Mouse (Mus musculus) neural tube, embryonic 12.5 days (tissue): ENCODE data around the gene Erbb2. TPM values are rescaled to one million over a fixed set of nuclear protein-coding genes. Genes with fewer than 3 reads are reported as not detected.

Experiments used
- ATAC-seq: fragments of 200-750 bp; cut with Nextera tagmentation; 2 replicates; pipeline ENCODE4 v1.8.0; 2017; ENCODE audit warnings: low read depth, mild to moderate bottlenecking, moderate TSS enrichment, moderate library complexity; ENCODE audit not compliant: low FRiP score
- H3K27ac ChIP-seq: fragments of 300-500 bp; sonication (generic); 2 replicates; pipeline ENCODE4 v1.5.1; 2016
- H3K27me3 ChIP-seq: fragments of 300-500 bp; sonication (generic); replicated peaks from 2 replicates; pipeline ENCODE4 v1.6.1; 2016; ENCODE audit warnings: mild to moderate bottlenecking
- H3K36me3 ChIP-seq: fragments of 300-500 bp; sonication (generic); 2 replicates; pipeline ENCODE4 v1.6.1; 2016; ENCODE audit warnings: mild to moderate bottlenecking
- H3K4me1 ChIP-seq: fragments of 300-500 bp; sonication (generic); 2 replicates; pipeline ENCODE4 v1.6.1; 2016
- H3K4me2 ChIP-seq: fragments of 300-500 bp; sonication (generic); replicated peaks from 2 replicates; pipeline ENCODE4 v1.6.1; 2016; ENCODE audit warnings: mild to moderate bottlenecking
- H3K4me3 ChIP-seq: fragments of 300-500 bp; sonication (generic); 2 replicates; pipeline ENCODE4 v1.5.1; 2016
- H3K9ac ChIP-seq: fragments of 300-500 bp; sonication (generic); 2 replicates; pipeline ENCODE4 v1.6.1; 2016; ENCODE audit warnings: mild to moderate bottlenecking
- H3K9me3 ChIP-seq: fragments of 300-500 bp; sonication (generic); 2 replicates; pipeline ENCODE4 v1.6.1; 2016; ENCODE audit warnings: mild to moderate bottlenecking
- WGBS: fragments of 180-500 bp; shearing (Covaris S2); methylation state at CpG from one replicate; pipeline ENCODE4 v1.1.7; 2016; 5-methylcytosine and 5-hydroxymethylcytosine counted together
- polyA plus RNA-seq: library from polyadenylated mRNA; unstranded; fragments of >200 nt; fragmentation: Nextera tagmentation; extraction: Ambion mirVana; gene quantifications from 2 replicates; pipeline ENCODE4 v1.2.1, GENCODE M21; 2016

The Erbb2 gene
- polyA plus RNA-seq, 1 experiment from 2014 or later = 17.5 TPM

DNA sequence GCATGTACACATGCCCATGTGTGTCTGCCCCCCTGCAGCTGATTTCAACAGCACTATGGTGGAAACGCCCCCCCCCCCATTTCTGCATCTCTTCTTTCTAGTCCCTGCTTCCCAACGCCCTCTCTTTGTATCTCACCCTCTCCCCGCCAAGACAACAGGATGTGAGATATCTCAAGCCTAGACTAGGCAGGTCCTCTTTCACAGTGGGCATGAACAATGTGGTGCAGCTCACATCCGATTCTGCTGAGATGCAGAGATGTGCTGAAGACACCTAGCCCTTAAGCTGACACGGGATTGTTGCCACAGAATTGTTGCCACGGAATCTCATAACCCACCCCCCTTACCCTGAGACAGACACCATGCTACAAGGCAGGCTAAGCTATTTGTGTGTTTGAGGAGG is 52.2 kb downstream of the Erbb2 start:
- Histone ChIP-seq H3K9me3 (no peaks in the 10 kb centered on the region), H3K27ac (no peak overlapping the region), H3K4me3 (no peak overlapping the region), H3K27me3 (peaks cover 21% of the 10 kb centered on the region), H3K4me2 (no peak overlapping the region), H3K36me3 (no peaks in the 10 kb centered on the region), H3K4me1 (no peaks in the 10 kb centered on the region), H3K9ac (no peak overlapping the region)
- ATAC-seq = no peak
- WGBS = 82% methylated on average over 6 of the region's 6 CpGs

DNA sequence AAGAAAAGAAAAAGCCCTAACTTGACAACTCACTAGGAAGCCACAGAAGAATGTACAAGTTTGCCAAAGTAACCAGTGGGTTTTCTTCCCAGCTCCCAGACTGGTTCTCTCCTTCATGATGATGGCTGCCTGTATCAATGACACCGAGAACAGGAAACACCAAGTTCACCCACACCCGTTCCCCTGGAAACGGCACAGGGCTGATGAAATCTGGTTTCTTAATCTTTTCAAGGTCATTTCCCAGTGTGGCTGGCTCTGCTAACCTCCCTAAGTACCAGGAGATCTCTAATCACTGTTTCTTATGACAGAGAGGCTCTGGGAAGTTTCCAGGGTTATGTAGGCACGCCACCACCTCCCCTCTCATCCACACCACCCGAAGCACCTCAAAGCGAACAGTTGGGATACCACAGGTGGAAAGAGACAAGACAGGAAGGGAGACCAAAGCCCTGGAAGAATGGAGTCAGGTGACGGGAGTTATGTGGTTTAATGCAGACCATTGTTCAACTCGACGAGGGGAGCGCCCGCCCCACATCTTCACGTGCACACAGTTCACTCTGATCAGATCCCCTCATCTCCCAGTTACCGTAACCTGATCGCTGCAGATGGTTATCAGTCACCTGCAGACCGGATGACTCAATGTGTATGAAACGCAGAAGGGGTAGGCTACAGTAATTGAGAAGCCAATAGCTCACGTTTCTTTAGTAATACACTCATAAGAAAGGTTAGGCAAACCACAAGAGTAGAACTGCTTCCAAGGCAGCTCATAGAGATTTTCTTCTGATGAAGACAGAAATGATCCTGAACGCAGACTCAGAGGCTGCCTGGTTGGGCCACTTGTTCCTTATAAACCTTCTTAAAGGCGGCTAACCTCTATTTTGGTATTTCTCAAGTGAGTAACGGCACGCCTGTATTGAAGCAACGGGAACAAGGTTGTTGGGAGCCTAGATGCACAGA is 57.8 kb downstream of the Erbb2 start:
- no peak overlapping the region for H3K4me3 ChIP-seq
- H3K27ac ChIP-seq = no peak overlapping the region
- 84% methylated on average over 22 of the region's 22 CpGs for WGBS
- H3K4me2 ChIP-seq = no peak overlapping the region
- H3K9me3 ChIP-seq = no peaks in the 10 kb centered on the region
- H3K27me3 ChIP-seq = no peaks in the 10 kb centered on the region
- H3K9ac ChIP-seq = no peak overlapping the region
- no peaks in the 10 kb centered on the region for H3K36me3 ChIP-seq
- H3K4me1 ChIP-seq = no peaks in the 10 kb centered on the region
- no peak for ATAC-seq

DNA sequence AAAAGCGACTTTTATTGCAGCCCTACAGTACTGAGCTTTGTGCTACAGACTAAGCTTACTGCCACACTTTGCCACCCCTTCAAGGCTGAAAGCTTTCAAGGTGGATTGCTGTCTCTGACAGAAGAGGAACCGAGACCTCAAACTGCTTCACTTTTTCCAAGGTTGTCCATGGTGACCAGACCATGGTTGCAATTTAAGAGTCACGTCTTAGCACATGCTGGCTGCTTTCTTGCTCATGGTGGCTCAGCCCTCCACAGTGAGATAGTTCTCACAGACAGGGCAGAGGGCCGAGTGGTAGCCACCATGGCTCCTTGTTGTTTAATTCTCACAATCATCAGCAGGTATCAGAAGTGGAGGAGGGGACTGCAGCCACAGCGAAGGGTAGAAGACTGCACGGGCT is 58.5 kb downstream of the Erbb2 start:
- Histone ChIP-seq H3K4me3 (no peak overlapping the region), H3K4me1 (no peaks in the 10 kb centered on the region), H3K9me3 (no peaks in the 10 kb centered on the region), H3K4me2 (no peak overlapping the region), H3K36me3 (no peaks in the 10 kb centered on the region), H3K27ac (no peak overlapping the region), H3K27me3 (no peaks in the 10 kb centered on the region), H3K9ac (no peak overlapping the region)
- ATAC-seq = no peak
- 80% methylated on average over 6 of the region's 6 CpGs for WGBS

DNA sequence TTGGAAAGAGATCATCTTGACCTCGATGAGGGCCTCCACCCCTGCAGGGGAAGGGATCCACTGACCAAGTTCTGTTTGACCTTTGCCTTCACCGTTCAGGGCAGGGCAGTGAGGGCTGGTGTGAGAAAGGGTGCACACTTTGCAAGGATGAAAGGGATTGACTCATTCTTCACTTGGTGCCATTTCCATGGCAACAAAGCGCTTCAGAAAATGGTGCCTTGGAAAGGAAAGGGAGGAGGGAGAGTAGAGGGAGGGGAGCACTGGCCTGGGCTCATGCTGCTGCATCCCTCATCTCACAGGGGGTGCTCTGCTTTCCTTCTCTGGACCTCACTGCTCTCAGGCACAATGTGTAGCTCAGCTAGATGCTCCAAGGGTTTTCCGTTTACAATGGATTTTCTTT is 60.4 kb downstream of the Erbb2 start:
- Histone ChIP-seq H3K27me3 (no peaks in the 10 kb centered on the region), H3K4me3 (no peak overlapping the region), H3K36me3 (no peaks in the 10 kb centered on the region), H3K9me3 (no peaks in the 10 kb centered on the region), H3K4me1 (no peaks in the 10 kb centered on the region), H3K27ac (no peak overlapping the region), H3K9ac (no peak overlapping the region), H3K4me2 (no peak overlapping the region)
- 35% methylated on average over 4 of the region's 4 CpGs for WGBS
- no peak for ATAC-seq

DNA sequence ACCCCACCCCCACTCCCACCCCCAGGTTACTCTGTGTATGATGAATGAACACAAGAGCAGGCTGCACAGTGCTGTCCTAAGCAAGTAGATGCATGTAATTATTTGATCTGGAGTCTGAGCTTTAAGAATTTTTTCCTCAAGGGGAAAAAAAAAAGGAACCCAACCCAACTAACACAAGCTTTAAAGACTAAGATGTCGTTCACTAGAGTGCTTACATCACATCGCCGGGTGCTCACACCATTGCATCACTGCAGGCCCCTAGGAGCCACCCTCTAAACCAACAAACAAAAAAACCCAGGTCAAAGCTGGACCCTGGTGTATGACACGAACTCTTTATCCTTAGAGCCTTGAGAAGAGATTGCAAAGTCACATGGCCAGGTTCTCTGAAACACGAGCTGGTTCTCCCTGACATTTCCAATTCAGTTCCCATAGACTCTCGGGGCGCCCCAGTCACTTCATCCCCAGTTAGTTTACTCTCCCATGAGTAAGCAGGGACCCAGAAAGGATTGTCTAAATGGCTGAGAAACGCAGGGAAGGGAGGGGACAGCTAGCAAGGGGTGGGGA is 61.7 kb downstream of the Erbb2 start:
- H3K9me3 ChIP-seq = no peaks in the 10 kb centered on the region
- ATAC-seq = no peak
- H3K4me3 ChIP-seq = no peak overlapping the region
- H3K4me2 ChIP-seq = no peak overlapping the region
- no peaks in the 10 kb centered on the region for H3K4me1 ChIP-seq
- WGBS = 71% methylated on average over 8 of the region's 8 CpGs
- H3K36me3 ChIP-seq = no peaks in the 10 kb centered on the region
- no peak overlapping the region for H3K27ac ChIP-seq
- H3K27me3 ChIP-seq = no peaks in the 10 kb centered on the region
- H3K9ac ChIP-seq = no peak overlapping the region

DNA sequence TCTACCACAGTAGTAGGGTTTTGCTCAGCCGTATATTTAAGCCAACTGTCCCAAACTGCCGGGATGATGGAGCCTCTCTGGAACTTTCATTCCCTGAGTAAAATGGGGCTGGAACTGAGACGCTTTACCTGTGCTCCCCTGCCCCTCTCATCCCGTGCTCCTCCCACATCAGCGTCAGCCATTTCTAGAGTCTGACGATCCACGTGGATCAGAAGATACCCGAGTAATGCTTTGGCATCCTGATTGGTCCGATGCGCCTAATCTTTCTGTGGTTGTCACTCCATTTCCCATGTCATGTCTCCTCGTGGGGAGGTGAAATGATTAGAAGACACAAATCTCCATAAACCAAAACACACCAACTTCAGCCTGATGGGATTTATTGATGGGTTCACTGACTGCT is 62.7 kb downstream of the Erbb2 start:
- no peaks in the 10 kb centered on the region for H3K4me1 ChIP-seq
- H3K27ac ChIP-seq = no peak overlapping the region
- H3K9ac ChIP-seq = no peak overlapping the region
- WGBS = 89% methylated on average over 11 of the region's 11 CpGs
- no peak for ATAC-seq
- H3K4me2 ChIP-seq = no peak overlapping the region
- H3K4me3 ChIP-seq = no peak overlapping the region
- no peaks in the 10 kb centered on the region for H3K27me3 ChIP-seq
- no peaks in the 10 kb centered on the region for H3K9me3 ChIP-seq
- H3K36me3 ChIP-seq = no peaks in the 10 kb centered on the region

DNA sequence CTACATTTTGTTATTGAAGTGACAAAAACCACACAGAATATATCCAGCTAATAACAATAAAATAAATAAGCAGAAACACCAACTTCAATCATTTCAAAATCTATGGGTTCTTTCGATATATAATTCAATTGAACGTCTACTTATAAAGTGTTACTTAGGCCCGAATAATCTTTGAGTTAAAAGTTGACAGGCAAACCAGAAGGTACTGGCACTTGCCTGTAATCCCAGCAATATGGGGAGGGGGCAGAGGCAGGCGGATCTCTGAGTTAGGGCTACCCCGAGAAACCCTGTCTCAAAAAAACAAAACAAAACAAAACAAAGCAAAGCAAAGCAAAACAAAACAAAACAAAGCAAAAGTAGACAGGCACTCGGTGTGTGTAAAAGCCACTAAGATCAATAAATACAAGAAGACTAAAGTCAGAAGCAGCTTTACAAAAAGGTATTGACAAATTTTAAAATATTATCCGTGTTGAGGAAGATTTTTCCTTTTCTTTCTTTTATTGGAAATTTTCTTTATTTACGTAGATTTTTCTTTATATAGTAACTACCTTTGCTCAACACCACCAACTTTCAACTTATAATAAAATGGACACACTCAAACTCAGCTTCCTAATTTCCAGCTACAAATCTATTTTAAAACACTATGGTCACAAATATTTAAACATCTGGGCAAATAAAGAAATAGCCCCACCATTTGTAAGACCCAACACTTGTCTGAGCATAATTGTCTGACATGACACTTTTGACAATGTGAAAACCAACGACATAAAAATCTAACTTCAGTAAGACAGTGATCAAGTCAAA is 63.6 kb downstream of the Erbb2 start:
- Histone ChIP-seq H3K27ac (no peak overlapping the region), H3K9me3 (no peaks in the 10 kb centered on the region), H3K4me2 (no peak overlapping the region), H3K36me3 (no peaks in the 10 kb centered on the region), H3K9ac (no peak overlapping the region), H3K27me3 (no peaks in the 10 kb centered on the region), H3K4me3 (no peak overlapping the region), H3K4me1 (no peaks in the 10 kb centered on the region)
- 90% methylated on average over 9 of the region's 9 CpGs for WGBS
- no peak for ATAC-seq

DNA sequence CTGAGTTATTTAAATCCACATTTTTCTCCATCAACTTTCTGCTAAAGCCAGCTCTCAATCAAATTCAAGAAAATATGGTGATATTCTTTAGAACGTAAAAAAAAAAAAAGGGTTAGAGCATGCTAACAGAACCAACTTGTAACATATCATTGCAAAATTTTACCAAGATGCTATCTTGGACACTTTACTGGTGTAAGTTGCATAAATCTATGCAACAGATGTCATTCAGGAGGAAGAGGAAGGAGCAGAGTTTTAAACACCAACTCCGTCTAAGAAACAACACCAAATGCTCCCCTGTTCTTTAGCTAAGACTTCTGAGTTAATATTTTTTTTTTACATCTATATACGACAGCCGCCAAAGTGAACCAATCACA is 64.2 kb downstream of the Erbb2 start:
- Histone ChIP-seq H3K4me3 (no peak overlapping the region), H3K9me3 (no peaks in the 10 kb centered on the region), H3K9ac (no peak overlapping the region), H3K4me2 (no peak overlapping the region), H3K27me3 (no peaks in the 10 kb centered on the region), H3K27ac (no peak overlapping the region), H3K4me1 (no peaks in the 10 kb centered on the region), H3K36me3 (no peaks in the 10 kb centered on the region)
- WGBS = 88% methylated on average over 4 of the region's 4 CpGs
- no peak for ATAC-seq

DNA sequence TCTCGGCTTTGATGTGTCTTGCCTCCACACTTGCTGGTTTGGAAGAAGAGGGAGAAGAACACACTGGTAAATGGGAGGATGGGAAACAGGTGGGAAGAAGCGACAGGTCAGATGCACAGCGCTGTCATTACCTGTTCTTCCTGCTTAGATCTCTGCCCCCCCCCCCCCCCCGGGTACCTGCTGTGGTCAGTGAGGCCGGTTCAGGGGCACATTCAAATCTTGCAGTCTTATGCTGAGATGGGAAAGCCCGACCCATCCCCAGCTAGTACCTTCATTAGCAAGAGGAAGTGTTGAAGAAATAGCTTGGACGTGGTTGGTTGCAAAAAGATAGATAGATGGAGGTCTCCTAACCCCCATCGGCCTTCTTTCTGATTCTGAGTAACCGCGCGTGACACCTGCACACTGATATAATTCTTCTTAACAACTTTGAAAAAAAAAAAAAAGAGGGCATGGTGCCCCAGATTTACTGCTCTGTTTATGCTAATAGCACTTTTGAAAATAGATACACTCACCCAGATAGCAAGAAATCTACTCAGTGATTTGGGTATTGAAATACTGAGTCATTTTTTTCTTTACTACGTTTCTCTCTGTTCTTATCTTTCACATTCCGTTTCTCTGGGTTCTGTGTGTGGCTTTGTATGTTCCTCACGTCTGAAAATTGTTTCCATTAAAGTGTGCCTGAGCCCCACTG is 64.9 kb downstream of the Erbb2 start:
- H3K4me2 ChIP-seq = no peak overlapping the region

DNA sequence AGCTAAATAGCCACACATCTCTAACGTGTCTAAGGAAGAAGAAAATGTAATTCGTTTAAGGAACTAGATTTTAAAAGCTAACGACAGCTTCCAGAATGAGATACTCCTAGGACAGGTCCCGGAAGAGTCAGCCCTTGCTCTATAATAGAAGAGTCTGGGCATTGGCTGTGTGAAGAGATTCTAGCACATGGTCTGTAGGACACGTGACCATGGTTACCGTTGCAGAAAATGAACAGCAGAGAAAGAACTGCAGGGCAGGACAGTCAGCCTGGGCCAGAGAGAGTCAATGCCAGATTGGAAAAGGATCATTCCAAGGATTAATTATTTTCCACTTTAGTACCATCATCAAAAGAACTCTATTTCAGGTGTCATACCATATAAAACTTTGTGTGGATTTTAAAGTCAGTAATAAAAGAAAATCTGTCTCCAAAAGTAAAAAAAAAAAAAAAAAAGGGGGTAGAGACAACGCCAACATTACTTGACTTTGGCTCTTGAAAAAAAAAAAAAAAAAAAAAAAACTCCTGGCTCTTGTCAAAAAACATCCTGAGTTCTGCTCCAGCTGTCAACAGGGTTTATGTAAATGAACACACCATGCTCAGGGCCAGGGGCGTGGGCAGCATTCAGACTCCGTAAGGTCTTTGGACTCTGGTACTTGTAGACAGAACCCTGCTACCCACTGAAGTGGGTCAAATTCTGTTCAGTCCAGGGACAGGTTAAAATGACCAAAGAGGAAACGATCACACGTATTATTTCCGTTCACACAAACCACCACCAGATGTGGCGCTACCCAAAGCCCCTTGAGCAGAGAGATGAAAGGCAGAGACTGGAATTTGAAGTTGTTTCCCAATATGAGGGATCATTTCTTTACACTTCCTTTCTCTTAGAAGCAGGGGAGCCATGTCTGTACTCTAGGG is 67.0 kb downstream of the Erbb2 start:
- no peaks in the 10 kb centered on the region for H3K27me3 ChIP-seq
- 89% methylated on average over 13 of the region's 13 CpGs for WGBS
- no peaks in the 10 kb centered on the region for H3K36me3 ChIP-seq
- no peak overlapping the region for H3K4me3 ChIP-seq
- no peaks in the 10 kb centered on the region for H3K9me3 ChIP-seq
- no peak overlapping the region for H3K4me2 ChIP-seq
- no peak overlapping the region for H3K9ac ChIP-seq
- H3K27ac ChIP-seq = no peak overlapping the region
- ATAC-seq = no peak
- no peaks in the 10 kb centered on the region for H3K4me1 ChIP-seq

More for the DNA sequence above, 64.9 kb downstream of the Erbb2 start:
- Histone ChIP-seq H3K9me3 (no peaks in the 10 kb centered on the region), H3K27me3 (no peaks in the 10 kb centered on the region), H3K4me1 (no peaks in the 10 kb centered on the region), H3K9ac (no peak overlapping the region), H3K27ac (no peak overlapping the region), H3K4me3 (no peak overlapping the region), H3K36me3 (no peaks in the 10 kb centered on the region)
- 75% methylated on average over 14 of the region's 14 CpGs for WGBS
- no peak for ATAC-seq

DNA sequence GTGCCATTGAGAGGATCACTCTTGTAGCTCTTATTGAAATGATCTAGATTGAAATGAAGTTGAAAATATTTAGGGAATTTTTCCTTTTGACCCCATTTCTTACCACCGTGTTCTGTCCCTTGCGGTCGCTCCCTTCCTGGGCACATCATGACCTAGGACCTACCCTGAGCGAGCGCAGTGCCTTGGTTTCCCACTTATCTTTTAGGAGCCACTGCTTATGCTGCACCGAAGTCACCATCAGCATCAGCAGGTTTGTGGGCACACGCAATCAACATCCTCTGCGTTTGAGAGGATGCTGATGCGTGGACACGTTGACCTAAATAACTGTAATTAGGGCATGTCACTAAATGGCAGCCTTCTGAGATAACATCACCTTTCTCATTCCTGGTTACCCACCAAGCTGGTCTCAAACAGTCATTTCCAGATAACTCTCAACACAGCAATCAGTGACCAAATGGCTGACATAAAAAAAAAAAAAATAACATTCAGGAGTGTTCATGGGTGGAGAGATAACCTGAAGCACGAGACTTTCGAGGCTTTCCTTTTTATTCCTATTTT is 67.7 kb downstream of the Erbb2 start:
- no peak overlapping the region for H3K4me2 ChIP-seq
- 92% methylated on average over 12 of the region's 12 CpGs for WGBS
- no peak overlapping the region for H3K27ac ChIP-seq
- ATAC-seq = no peak
- no peaks in the 10 kb centered on the region for H3K27me3 ChIP-seq
- no peaks in the 10 kb centered on the region for H3K4me1 ChIP-seq
- H3K9me3 ChIP-seq = no peaks in the 10 kb centered on the region
- H3K9ac ChIP-seq = no peak overlapping the region
- no peak overlapping the region for H3K4me3 ChIP-seq
- H3K36me3 ChIP-seq = no peaks in the 10 kb centered on the region
